Mouse (Mus musculus) MEL (cell line): ENCODE data around the gene Siae. TPM values are rescaled to one million over a fixed set of nuclear protein-coding genes. Genes with fewer than 3 reads are reported as not detected.

ENCODE experiments used
- DNase-seq: peaks from one replicate; pipeline ENCODE4 v3.0.0; 2011; ENCODE audit warnings: low read depth, low spot score
- H3K27ac ChIP-seq: 2 replicates; pipeline ENCODE4 v1.5.1; 2012; ENCODE audit warnings: low read depth, mild to moderate bottlenecking, control low read depth, low read length, moderate library complexity; ENCODE audit not compliant: control insufficient read depth
- H3K27me3 ChIP-seq, 2 experiments: fragments of 150-350 bp in 1 of 2; sonication (generic) in 1 of 2; 2 replicates each; pipeline ENCODE4 v1.6.1; 2012; ENCODE audit warnings: low read length in 2 of 2, mild to moderate bottlenecking in 2 of 2, improper control_type of control experiment in 1 of 2, moderate library complexity in 1 of 2; ENCODE audit not compliant: insufficient read depth in 2 of 2, control insufficient read depth in 1 of 2
- H3K36me3 ChIP-seq, 2 experiments: 2 replicates each; pipeline ENCODE4 v1.6.1; 2012 to 2014; ENCODE audit warnings: low read length in 2 of 2, improper control_type of control experiment in 1 of 2, inconsistent platforms in 1 of 2, mild to moderate bottlenecking in 1 of 2; ENCODE audit not compliant: insufficient read depth in 2 of 2, control insufficient read depth in 1 of 2
- H3K4me1 ChIP-seq, 2 experiments: fragments of 150-350 bp in 1 of 2; sonication (generic) in 1 of 2; 2 replicates each; pipeline ENCODE4 v1.6.1; 2012; ENCODE audit warnings: low read length in 2 of 2, improper control_type of control experiment in 1 of 2, mild to moderate bottlenecking in 1 of 2; ENCODE audit not compliant: insufficient read depth in 2 of 2, control insufficient read depth in 1 of 2
- H3K4me3 ChIP-seq, 2 experiments: fragments of 150-350 bp in 1 of 2; sonication (generic) in 1 of 2; 2 replicates each; pipeline ENCODE4 v1.5.1; 2012; ENCODE audit warnings: low read depth in 2 of 2, low read length in 2 of 2, mild to moderate bottlenecking in 2 of 2, moderate library complexity in 2 of 2, control low read depth in 1 of 2, improper control_type of control experiment in 1 of 2; ENCODE audit not compliant: control insufficient read depth in 1 of 2, insufficient read depth in 1 of 2
- H3K79me2 ChIP-seq: 2 replicates; pipeline ENCODE4 v1.6.1; 2012; ENCODE audit warnings: mild to moderate bottlenecking, low read length, moderate library complexity; ENCODE audit not compliant: control insufficient read depth, poor library complexity, insufficient read depth
- H3K9ac ChIP-seq: 2 replicates; pipeline ENCODE4 v1.6.1; 2012; ENCODE audit warnings: low read depth, mild to moderate bottlenecking, control low read depth, low read length, moderate library complexity; ENCODE audit not compliant: control insufficient read depth, poor library complexity, severe bottlenecking
- H3K9me3 ChIP-seq: fragments of 150-350 bp; sonication (generic); replicated peaks from 2 replicates; pipeline ENCODE4 v1.6.1; 2012; ENCODE audit warnings: mild to moderate bottlenecking, low read length, improper control_type of control experiment, moderate library complexity; ENCODE audit not compliant: insufficient read depth
- CHD1 ChIP-seq: IDR thresholded peaks from 2 replicates; pipeline ENCODE4 v1.6.1; 2012; ENCODE audit warnings: low read depth, mild to moderate bottlenecking, inconsistent platforms, low read length, improper control_type of control experiment
- CHD2 ChIP-seq: IDR thresholded peaks from 2 replicates; pipeline ENCODE4 v1.6.1; 2011; ENCODE audit warnings: low read length, improper control_type of control experiment
- CTCF ChIP-seq, 3 experiments: IDR thresholded peaks in 2 of 3; conservative IDR thresholded peaks in 1 of 3; 2 replicates each; pipeline ENCODE4 v1.5.1; 2011 to 2012; ENCODE audit warnings: low read length in 3 of 3, low read depth in 2 of 3, mild to moderate bottlenecking in 2 of 3, improper control_type of control experiment in 1 of 3, inconsistent platforms in 1 of 3, mixed read lengths in 1 of 3, moderate library complexity in 1 of 3; ENCODE audit not compliant: control insufficient read depth in 1 of 3, insufficient read depth in 1 of 3, poor library complexity in 1 of 3, severe bottlenecking in 1 of 3
- E2F4 ChIP-seq: IDR thresholded peaks from 2 replicates; pipeline ENCODE4 v1.6.1; 2011; ENCODE audit warnings: low read depth, low read length, improper control_type of control experiment, borderline replicate concordance
- EP300 ChIP-seq, 2 experiments: IDR thresholded peaks; 2 replicates each; pipeline ENCODE4 v1.6.1; 2011; ENCODE audit warnings: improper control_type of control experiment in 2 of 2, low read length in 2 of 2, low read depth in 1 of 2, mild to moderate bottlenecking in 1 of 2
- ETS1 ChIP-seq: IDR thresholded peaks from 2 replicates; pipeline ENCODE4 v1.6.1; 2012; ENCODE audit warnings: low read depth, mild to moderate bottlenecking, inconsistent platforms, low read length, improper control_type of control experiment, moderate library complexity
- GABPA ChIP-seq: IDR thresholded peaks from 2 replicates; pipeline ENCODE4 v1.6.1; 2012; ENCODE audit warnings: low read depth, mild to moderate bottlenecking, inconsistent platforms, low read length, improper control_type of control experiment, moderate library complexity
- GATA1 ChIP-seq: IDR thresholded peaks from 2 replicates; pipeline ENCODE4 v1.6.1; 2011; ENCODE audit warnings: low read depth, low read length, improper control_type of control experiment
- HCFC1 ChIP-seq: IDR thresholded peaks from 2 replicates; pipeline ENCODE4 v1.6.1; 2012; ENCODE audit warnings: low read depth, mild to moderate bottlenecking, inconsistent platforms, low read length, improper control_type of control experiment, moderate library complexity
- JUND ChIP-seq: IDR thresholded peaks from 2 replicates; pipeline ENCODE4 v1.6.1; 2011; ENCODE audit warnings: low read depth, mild to moderate bottlenecking, improper control_type of control experiment, low read length
- MAX ChIP-seq: IDR thresholded peaks from 2 replicates; pipeline ENCODE4 v1.6.1; 2011; ENCODE audit warnings: low read length, improper control_type of control experiment
- MAZ ChIP-seq: IDR thresholded peaks from 2 replicates; pipeline ENCODE4 v1.6.1; 2012; ENCODE audit warnings: low read depth, mild to moderate bottlenecking, inconsistent platforms, low read length, improper control_type of control experiment
- MXI1 ChIP-seq: IDR thresholded peaks from 2 replicates; pipeline ENCODE4 v1.6.1; 2011; ENCODE audit warnings: mild to moderate bottlenecking, low read depth, low read length, improper control_type of control experiment
- MYC ChIP-seq: IDR thresholded peaks from 2 replicates; pipeline ENCODE4 v1.6.1; 2011; ENCODE audit warnings: low read depth, mild to moderate bottlenecking, low read length, improper control_type of control experiment, moderate library complexity
- POLR2AphosphoS2 ChIP-seq: IDR thresholded peaks from 2 replicates; pipeline ENCODE4 v1.6.1; 2011; ENCODE audit warnings: low read length, improper control_type of control experiment
- RAD21 ChIP-seq: IDR thresholded peaks from 2 replicates; pipeline ENCODE4 v1.6.1; 2011; ENCODE audit warnings: mild to moderate bottlenecking, low read depth, low read length, improper control_type of control experiment
- RCOR1 ChIP-seq: IDR thresholded peaks from 2 replicates; pipeline ENCODE4 v1.6.1; 2012; ENCODE audit warnings: low read depth, mild to moderate bottlenecking, inconsistent platforms, low read length, improper control_type of control experiment
- SIN3A ChIP-seq: IDR thresholded peaks from 2 replicates; pipeline ENCODE4 v1.6.1; 2012; ENCODE audit warnings: low read length, improper control_type of control experiment, inconsistent platforms
- SMC3 ChIP-seq: IDR thresholded peaks from 2 replicates; pipeline ENCODE4 v1.6.1; 2011; ENCODE audit warnings: low read depth, low read length, improper control_type of control experiment
- TAL1 ChIP-seq: IDR thresholded peaks from 2 replicates; pipeline ENCODE4 v1.6.1; 2012; ENCODE audit warnings: mild to moderate bottlenecking, inconsistent platforms, low read length, moderate library complexity, mixed read lengths
- TCF12 ChIP-seq: IDR thresholded peaks from 2 replicates; pipeline ENCODE4 v1.6.1; 2014; ENCODE audit warnings: low read depth, mild to moderate bottlenecking, inconsistent platforms, low read length, improper control_type of control experiment, moderate library complexity
- ZKSCAN1 ChIP-seq: IDR thresholded peaks from 2 replicates; pipeline ENCODE4 v1.6.1; 2012; ENCODE audit warnings: low read depth, mild to moderate bottlenecking, inconsistent platforms, low read length, improper control_type of control experiment, moderate library complexity
- ZNF384 ChIP-seq: IDR thresholded peaks from 2 replicates; pipeline ENCODE4 v1.6.1; 2012; ENCODE audit warnings: low read depth, mild to moderate bottlenecking, inconsistent platforms, low read length, improper control_type of control experiment
- polyA plus RNA-seq, 2 experiments: library from polyadenylated mRNA; stranded (reverse) in 1 of 2; unstranded in 1 of 2; fragments of >175 nt in 1 of 2; fragments of >200 nt in 1 of 2; gene quantifications; 2 replicates each; pipeline versions ENCODE4 v1.2.1 to v1.2.4; 2012; ENCODE audit warnings: low replicate concordance in 2 of 2, low read depth in 1 of 2; ENCODE audit not compliant: insufficient read length in 2 of 2, insufficient read depth in 1 of 2, missing spikeins in 1 of 2
- total RNA-seq: library from RNA; depleted of rRNA; stranded (reverse); fragments of 300-350 nt; gene quantifications from 2 replicates; pipeline ENCODE4 v1.2.3, GENCODE M21; 2012

Siae gene
- total and polyA plus RNA-seq, 3 experiments, result 4.9 to 9.2 TPM; not detected in 1

DNA sequence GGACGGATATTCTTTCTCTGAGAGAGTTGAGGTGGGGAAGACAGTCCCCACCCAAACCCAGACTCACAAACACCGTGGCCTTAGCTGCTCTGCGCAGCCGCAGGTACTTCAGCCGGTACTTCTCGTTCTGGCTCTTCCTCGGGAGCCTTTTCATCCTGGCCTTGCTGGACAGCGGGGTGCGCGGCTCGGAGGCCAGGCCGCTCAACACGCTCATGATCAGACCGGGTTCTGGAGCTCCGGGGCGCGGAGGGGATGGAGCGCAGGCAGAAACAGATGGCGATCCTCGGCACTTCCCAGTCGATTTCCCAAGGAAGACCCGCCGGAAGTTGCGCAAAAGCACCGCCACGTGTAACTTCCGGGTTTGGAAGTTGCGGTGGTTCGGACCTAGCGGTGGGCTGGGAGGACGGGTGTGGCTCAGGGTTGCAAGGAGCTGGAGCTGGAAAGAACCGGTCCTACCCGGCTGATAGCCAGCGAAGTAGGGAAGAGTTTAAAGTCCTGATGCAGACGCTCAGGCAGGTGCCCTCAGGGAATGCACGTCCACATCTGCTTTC is 101.5 kb downstream of the Siae start, which contains the start of gene Tbrg1 (continued):
- TF ChIP-seq GABPA, result no peak
- TF ChIP-seq HCFC1, result peak; percentile 80

DNA sequence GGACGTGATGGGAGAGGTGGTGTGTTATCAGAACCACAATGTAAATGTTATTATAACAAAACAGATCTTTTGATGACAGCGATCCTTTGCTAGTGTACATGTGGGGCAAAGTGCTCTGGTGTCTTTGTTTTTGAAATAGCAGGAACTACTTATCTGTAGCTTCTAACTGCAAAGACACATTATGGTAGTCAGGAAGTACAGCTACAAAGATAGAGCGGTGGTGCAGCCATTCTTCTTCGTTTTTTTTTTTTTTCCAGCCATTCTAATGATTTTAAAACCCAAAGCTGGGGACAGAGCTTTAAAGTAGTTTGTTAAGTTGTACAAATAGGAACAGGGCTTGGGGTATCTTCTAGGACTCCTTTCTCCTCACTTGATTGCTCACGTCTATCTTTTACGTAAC is 103.9 kb downstream of the Siae start:
- H3K4me3 ChIP-seq, result peak overlapping the region; percentile 16 to 38; a peak in 2 of 4 replicates
- TF ChIP-seq SMC3 (no peak), ZKSCAN1 (no peak), GATA1 (peak; percentile 35), EP300 (IDR thresholded peaks at IDR 0.05; ENCODE audit: low read depth in 1 of 2, low read length in 2 of 2) (peak in 1 of 2 experiments; percentile 61; a peak in 1 of 4 replicates), MXI1 (peak; percentile 22; the same call in 1 of the 2 replicates), ETS1 (peak; percentile 35; the same call in 1 of the 2 replicates), E2F4 (no peak), RCOR1 (no peak), RAD21 (no peak), ZNF384 (peak; percentile 86), POLR2AphosphoS2 (no peak), SIN3A (peak; percentile 44; the same call in 1 of the 2 replicates), MYC (0 out of 2 replicates have a peak, but pooled peaks have one; percentile 36), MAX (no peak)
- TF ChIP-seq, all 39 proteins: peak for 7
- Histone ChIP-seq H3K27ac (peak overlapping the region; percentile 45; the same call in 1 of the 2 replicates), H3K27me3 (no peaks in the 10 kb centered on the region), H3K79me2 (peaks cover 17% of the 10 kb centered on the region), H3K36me3 (peaks cover 4 to 25% of the 10 kb centered on the region in 2 experiments), H3K9me3 (no peaks in the 10 kb centered on the region), H3K9ac (peak overlapping the region; percentile 14; the same call in 1 of the 2 replicates), H3K4me1 (peaks cover 8 to 22% of the 10 kb centered on the region in 2 experiments)
- DNase-seq, result peak; percentile 35

DNA sequence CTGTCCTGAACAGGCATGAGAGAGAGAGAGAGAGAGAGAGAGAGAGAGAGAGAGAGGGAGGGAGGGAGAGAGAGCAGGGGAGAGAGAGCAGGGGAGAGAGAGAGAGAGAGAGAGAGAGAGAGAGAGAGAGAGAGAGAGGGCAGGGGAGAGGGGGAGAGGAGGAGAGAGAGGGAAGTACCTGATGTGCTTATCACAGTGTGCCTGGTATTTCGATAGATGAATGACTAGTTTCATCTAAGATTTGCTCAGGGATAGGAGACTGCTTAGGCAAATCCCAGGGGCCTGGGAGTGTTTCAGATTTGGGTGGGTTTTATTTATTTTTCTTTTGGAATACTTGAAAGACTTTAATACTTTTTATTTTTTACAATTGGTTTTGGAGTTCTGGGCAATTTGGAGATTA is 107.7 kb downstream of the Siae start:
- DNase-seq, result no peak
- TF ChIP-seq CTCF (IDR thresholded peaks at IDR 0.05 in 2 of 3, conservative IDR thresholded peaks at IDR 0.05 in 1 of 3; ENCODE audit: control insufficient read depth in 1 of 3, insufficient read depth in 1 of 3, low read depth in 2 of 3, low read length in 3 of 3, poor library complexity in 1 of 3, severe bottlenecking in 1 of 3) (no peak), GATA1 (peak; percentile 56), MAZ (no peak), TAL1 (no peak), TCF12 (peak; percentile 33; the same call in 1 of the 2 replicates), EP300 (IDR thresholded peaks at IDR 0.05; ENCODE audit: low read depth in 1 of 2, low read length in 2 of 2) (peak in 1 of 2 experiments; percentile 18; a peak in 1 of 4 replicates), CHD2 (no peak), JUND (peak; percentile 90), RCOR1 (0 out of 2 replicates have a peak, but pooled peaks have one; percentile 27), CHD1 (no peak), HCFC1 (no peak)
- H3K27me3 ChIP-seq, result no peaks in the 10 kb centered on the region
- no peak overlapping the region for H3K4me3 ChIP-seq
- no peak overlapping the region for H3K9ac ChIP-seq
- no peaks in the 10 kb centered on the region for H3K79me2 ChIP-seq
- peaks cover 0 to 36% of the 10 kb centered on the region in 2 experiments; a peak in 2 of 4 replicates for H3K36me3 ChIP-seq
- H3K4me1 ChIP-seq, result peaks cover 24 to 40% of the 10 kb centered on the region in 2 experiments
- H3K27ac ChIP-seq, result no peak overlapping the region
- H3K9me3 ChIP-seq, result no peaks in the 10 kb centered on the region
